ENCODE assay signal across 34 mouse cellular contexts in the genomic region with DNA sequence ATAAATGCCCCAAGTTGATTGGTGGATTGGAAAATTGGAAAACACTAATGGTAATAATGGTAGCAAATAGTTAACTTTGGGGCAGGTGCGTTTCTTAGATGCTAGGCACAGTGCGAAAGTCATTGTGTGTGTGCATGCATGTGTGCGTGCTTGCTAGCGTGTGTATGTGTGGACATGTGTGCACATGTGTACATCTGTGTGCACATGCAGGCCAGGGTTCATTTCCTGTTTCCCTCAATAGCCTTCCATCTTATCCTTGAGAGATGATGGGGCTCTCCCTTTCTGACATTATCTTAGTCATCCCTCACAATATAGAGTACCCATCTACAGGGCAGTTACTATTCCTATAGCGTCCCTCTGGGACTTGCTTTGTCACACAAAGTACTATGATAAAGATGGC. TPM values are rescaled to one million over a fixed set of nuclear protein-coding genes. Genes with fewer than 3 reads are reported as not detected.
"Had no signal": no experiment of that assay in that cellular context is flagged by ENCODE, and none has a peak within 500 bp of the region (broad histone marks: within the 10 kb centered on the region; RNA-seq: fewer than 3 reads in every experiment).

No protein-coding gene starts in this region.

- H3K27me3 ChIP-seq: limb, embryonic 12.5 days; limb, embryonic 13.5 days; limb, embryonic 15.5 days; liver, embryonic 12.5 days; liver, embryonic 13.5 days; liver, embryonic 15.5 days; lung, embryonic 15.5 days; megakaryocyte, embryonic 14.5 days; midbrain, embryonic 12.5 days had no signal

- H3K27ac ChIP-seq: left cerebral cortex, adult 2 months; limb, embryonic 10.5 days; limb, embryonic 12.5 days; limb, embryonic 13.5 days; limb, embryonic 15.5 days; liver, embryonic 12.5 days; liver, embryonic 13.5 days; liver, embryonic 14.5 days; liver, embryonic 15.5 days; lung, embryonic 15.5 days; macrophage; midbrain, embryonic 10.5 days; midbrain, embryonic 12.5 days had no signal

- H3K4me2 ChIP-seq: limb, embryonic 12.5 days; limb, embryonic 13.5 days; limb, embryonic 15.5 days; liver, embryonic 11.5 days; liver, embryonic 12.5 days; liver, embryonic 13.5 days; liver, embryonic 15.5 days; lung, embryonic 14.5 days; lung, embryonic 15.5 days; midbrain, embryonic 11.5 days; midbrain, embryonic 12.5 days had no signal

- H3K4me3 ChIP-seq: left cerebral cortex, adult 2 months; limb, embryonic 10.5 days; limb, embryonic 12.5 days; limb, embryonic 13.5 days; limb, embryonic 15.5 days; liver, embryonic 12.5 days; liver, embryonic 13.5 days; liver, embryonic 15.5 days; lung, embryonic 15.5 days; megakaryocyte, embryonic 14.5 days; midbrain, embryonic 10.5 days; midbrain, embryonic 12.5 days; myocyte had no signal

- H3K9ac ChIP-seq: limb, embryonic 12.5 days; limb, embryonic 13.5 days; limb, embryonic 15.5 days; liver, embryonic 12.5 days; liver, embryonic 13.5 days; liver, embryonic 14.5 days; liver, embryonic 15.5 days; liver, postnatal 0 days; lung, embryonic 14.5 days; lung, embryonic 15.5 days; midbrain, embryonic 12.5 days had no signal

- H3K36me3 ChIP-seq: limb, embryonic 10.5 days; limb, embryonic 12.5 days; limb, embryonic 13.5 days; limb, embryonic 15.5 days; liver, embryonic 12.5 days; liver, embryonic 13.5 days; liver, embryonic 15.5 days; lung, embryonic 15.5 days; midbrain, embryonic 12.5 days had no signal

- ATAC-seq: liver, embryonic 12.5 days; liver, postnatal 0 days; lung, postnatal 0 days; midbrain, embryonic 16.5 days had no signal

- H3K9me3 ChIP-seq: limb, embryonic 10.5 days; limb, embryonic 12.5 days; limb, embryonic 13.5 days; limb, embryonic 15.5 days; liver, embryonic 12.5 days; liver, embryonic 13.5 days; liver, embryonic 15.5 days; lung, embryonic 15.5 days; megakaryocyte, embryonic 14.5 days; midbrain, embryonic 10.5 days; midbrain, embryonic 12.5 days had no signal

- DNase-seq: left cerebral cortex, postnatal 4 days; liver; liver, embryonic 13.5 days; liver, postnatal 0 days; lung, adult 18-20 months; lung, adult 2 months; lung, embryonic 14.5 days; lung, postnatal 10 days; lung, postnatal 14 days; lung, postnatal 36 days; lung, postnatal 4 days; midbrain, embryonic 14.5 days had no signal

- H3K4me1 ChIP-seq: limb, embryonic 10.5 days; limb, embryonic 12.5 days; limb, embryonic 13.5 days; limb, embryonic 15.5 days; liver, embryonic 12.5 days; liver, embryonic 13.5 days; liver, embryonic 15.5 days; lung, embryonic 15.5 days; megakaryocyte, embryonic 14.5 days had no signal

RNA-seq across cellular contexts. Expression of a gene that starts 17.7 kb away (rescaled TPM):
- total RNA-seq: megakaryocyte progenitor cell, adult 5-6 weeks; megakaryocyte, adult 5-6 weeks; megakaryocyte-erythroid progenitor cell, adult 5-6 weeks; monocyte, adult 5-6 weeks had no signal
- polyA plus RNA-seq: macrophage had no signal
